Mouse (Mus musculus) liver, adult 2 months (tissue): ENCODE measurements around the gene A630095N17Rik.

Experiments
- CTCF ChIP-seq: fragments of 200-500 bp; IDR thresholded peaks from 2 replicates; pipeline ENCODE4 v1.5.1; 2011; ENCODE audit warnings: low read depth, low read length, control low read depth
- POLR2A ChIP-seq: fragments of 200-500 bp; IDR thresholded peaks from 2 replicates; pipeline ENCODE4 v1.6.1; 2011; ENCODE audit warnings: low read length, control low read depth; ENCODE audit not compliant: insufficient read depth; ENCODE audit errors: extremely low read depth

DNA sequence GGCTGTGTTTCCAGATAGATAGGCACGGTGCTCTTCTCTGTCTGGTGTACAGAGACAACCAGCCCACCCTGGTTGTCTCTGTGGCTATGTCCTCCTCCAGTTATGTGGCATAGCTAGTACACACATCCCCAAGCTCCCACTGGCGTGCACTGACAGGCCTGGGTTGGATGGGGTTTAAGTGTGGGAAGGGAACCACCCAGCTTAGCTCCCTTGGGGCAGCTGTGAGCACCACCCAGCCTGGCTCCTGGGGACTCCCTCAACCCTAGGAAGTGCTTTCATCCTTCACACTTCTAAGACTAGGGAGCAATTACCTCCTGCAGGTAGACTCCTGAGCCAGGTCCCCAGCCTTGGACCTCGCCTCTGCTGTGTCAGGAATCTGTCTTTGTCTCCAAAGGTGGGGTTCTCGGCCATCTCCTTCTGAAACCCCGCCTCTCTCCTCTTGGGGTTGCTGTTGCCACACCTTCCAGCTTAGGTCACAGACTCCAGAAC, at the start of gene A630095N17Rik:
- TF ChIP-seq CTCF (no peak), POLR2A (no peak)
